Mouse (Mus musculus): ENCODE measurements around the gene Cdk19. TPM values are rescaled to one million over a fixed set of nuclear protein-coding genes. Genes with fewer than 3 reads are reported as not detected.
"Not testable (repeated sequence)": the region's sequence is repeated elsewhere in the genome, so short reads cannot be mapped to it uniquely, and the experiment has no call there.

Cdk19 gene
- polyA plus RNA-seq, 1 experiment from 2014 or later = 6.3 TPM

DNA sequence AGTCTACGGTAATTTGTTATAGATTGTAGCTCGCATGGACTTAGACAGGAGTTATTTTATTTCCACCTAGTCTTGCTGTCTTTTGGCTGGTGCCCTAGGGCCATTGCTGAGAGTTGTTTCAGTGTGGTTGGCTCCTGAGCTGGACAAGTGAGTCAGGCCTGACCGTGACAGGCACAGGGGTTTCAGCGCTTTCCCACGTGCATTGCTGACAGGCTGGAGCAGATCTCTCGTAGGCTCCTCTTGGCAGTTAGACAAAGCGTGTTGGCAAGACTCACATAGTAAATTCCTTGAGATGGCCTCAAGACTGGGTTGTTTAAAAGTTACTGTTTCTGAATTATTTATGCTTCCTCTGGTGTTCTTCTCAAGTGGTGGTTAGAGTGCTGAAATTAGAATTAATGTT, 77.6 kb downstream of the Cdk19 start:
- ATAC-seq = 0 out of 2 replicates have a peak, but pooled peaks have one; percentile 34
- no peak overlapping the region for H3K4me3 ChIP-seq (replicated peaks)
- H3K9ac ChIP-seq = no peak overlapping the region
- no peak overlapping the region for H3K4me2 ChIP-seq (replicated peaks)
- 54% methylated on average over 7 of the region's 7 CpGs for WGBS
- H3K27ac ChIP-seq = peak overlapping the region; percentile 40; the same call in 1 of the 2 replicates
- H3K4me1 ChIP-seq (replicated peaks) = peaks cover 8% of the 10 kb centered on the region; the same call in 1 of the 2 replicates
- H3K27me3 ChIP-seq (replicated peaks) = no peaks in the 10 kb centered on the region
- no peaks in the 10 kb centered on the region for H3K36me3 ChIP-seq
- H3K9me3 ChIP-seq = no peaks in the 10 kb centered on the region

- Histone ChIP-seq H3K4me2 (replicated peaks) (no peak overlapping the region), H3K4me3 (replicated peaks) (no peak overlapping the region), H3K9ac (no peak overlapping the region), H3K36me3 (no peaks in the 10 kb centered on the region), H3K27me3 (replicated peaks) (no peaks in the 10 kb centered on the region), H3K9me3 (no peaks in the 10 kb centered on the region), H3K4me1 (replicated peaks) (peaks cover 8% of the 10 kb centered on the region; the same call in 1 of the 2 replicates), H3K27ac (no peak overlapping the region)
- no peak for ATAC-seq
- WGBS = 69% methylated on average over 4 of the region's 4 CpGs
Measured at GRCm38 (mm10) chr10:40419841-40420240, 80.5 kb downstream of the Cdk19 start.

DNA sequence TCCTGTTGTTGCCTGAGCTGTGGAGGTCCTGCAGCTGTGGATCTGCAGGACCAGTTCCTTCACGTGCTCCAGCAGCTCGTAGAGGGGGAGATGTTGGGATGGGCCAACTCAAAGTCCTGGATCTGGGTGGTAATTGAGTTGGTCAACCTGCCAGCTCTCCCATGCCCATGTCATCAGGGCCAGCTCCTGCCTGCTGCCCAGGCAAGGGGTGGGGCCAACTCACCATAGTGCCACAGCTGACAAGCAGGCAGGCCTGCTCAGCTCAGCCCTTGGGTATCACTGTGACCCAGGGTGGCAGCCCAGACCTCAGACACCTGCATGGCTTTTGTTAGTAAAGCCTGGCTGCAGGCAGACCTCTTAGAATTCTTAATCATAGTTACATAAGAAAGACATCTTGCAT, 81.3 kb downstream of the Cdk19 start:
- H3K4me1 ChIP-seq (replicated peaks) = peaks cover 14% of the 10 kb centered on the region; the same call in 1 of the 2 replicates
- no peak for ATAC-seq
- no peaks in the 10 kb centered on the region for H3K27me3 ChIP-seq (replicated peaks)
- no peaks in the 10 kb centered on the region for H3K36me3 ChIP-seq
- H3K9ac ChIP-seq = no peak overlapping the region
- 71% methylated on average over 2 of the region's 2 CpGs for WGBS
- H3K4me2 ChIP-seq (replicated peaks) = no peak overlapping the region
- no peaks in the 10 kb centered on the region for H3K9me3 ChIP-seq
- H3K4me3 ChIP-seq (replicated peaks) = no peak overlapping the region
- H3K27ac ChIP-seq = no peak overlapping the region

DNA sequence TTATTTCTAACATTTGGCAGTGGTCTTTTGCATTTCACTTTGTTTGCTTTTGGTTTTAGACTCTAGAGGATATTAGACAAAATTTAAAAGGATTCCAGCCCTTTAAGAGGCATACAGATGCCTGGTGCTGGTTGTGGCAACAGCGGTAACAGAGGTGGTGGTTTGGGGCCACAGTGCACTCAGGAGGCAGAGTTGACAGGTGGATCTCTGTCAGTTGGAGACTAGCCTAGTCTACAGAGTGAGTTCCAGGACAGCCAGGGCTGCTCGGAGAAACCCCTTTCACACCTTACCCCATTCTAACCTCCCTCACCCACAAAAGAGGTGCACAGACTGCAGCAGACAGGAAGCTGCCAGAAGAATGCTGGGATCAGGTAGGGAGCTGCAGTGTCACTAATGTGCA, 82.4 kb downstream of the Cdk19 start:
- H3K9me3 ChIP-seq = no peaks in the 10 kb centered on the region
- no peak overlapping the region for H3K4me3 ChIP-seq (replicated peaks)
- ATAC-seq = no peak
- no peak overlapping the region for H3K9ac ChIP-seq
- 88% methylated on average over 2 of the region's 2 CpGs for WGBS
- H3K36me3 ChIP-seq = no peaks in the 10 kb centered on the region
- no peaks in the 10 kb centered on the region for H3K27me3 ChIP-seq (replicated peaks)
- H3K4me1 ChIP-seq (replicated peaks) = peaks cover 15% of the 10 kb centered on the region; the same call in 1 of the 2 replicates
- no peak overlapping the region for H3K27ac ChIP-seq
- no peak overlapping the region for H3K4me2 ChIP-seq (replicated peaks)

GRCm38 (mm10) chr10:40422696-40423095, 83.3 kb downstream of the Cdk19 start:
- Histone ChIP-seq H3K9ac (no peak overlapping the region), H3K27ac (no peak overlapping the region), H3K4me3 (replicated peaks) (no peak overlapping the region), H3K4me1 (replicated peaks) (peaks cover 7% of the 10 kb centered on the region; the same call in 1 of the 2 replicates), H3K36me3 (no peaks in the 10 kb centered on the region), H3K27me3 (replicated peaks) (no peaks in the 10 kb centered on the region), H3K9me3 (no peaks in the 10 kb centered on the region), H3K4me2 (replicated peaks) (no peak overlapping the region)
- 41% methylated on average over 4 of the region's 4 CpGs for WGBS
- no peak for ATAC-seq

GRCm38 (mm10) chr10:40424428-40424827, 85.1 kb downstream of the Cdk19 start:
- not testable (repeated sequence) for H3K4me2 ChIP-seq (replicated peaks)
- 74% methylated on average over 4 of the region's 4 CpGs for WGBS

GRCm38 (mm10) chr10:40425243-40426095, 86.1 kb downstream of the Cdk19 start:
- no peaks in the 10 kb centered on the region for H3K9me3 ChIP-seq
- H3K4me1 ChIP-seq (replicated peaks) = peaks cover 7% of the 10 kb centered on the region; the same call in 1 of the 2 replicates
- WGBS = 35% methylated on average over 18 of the region's 18 CpGs
- H3K27me3 ChIP-seq (replicated peaks) = no peaks in the 10 kb centered on the region
- peak overlapping the region; percentile 44 for H3K4me2 ChIP-seq (replicated peaks)
- ATAC-seq = no peak
- H3K36me3 ChIP-seq = no peaks in the 10 kb centered on the region
- H3K4me3 ChIP-seq (replicated peaks) = no peak overlapping the region
- no peak overlapping the region for H3K9ac ChIP-seq
- no peak overlapping the region for H3K27ac ChIP-seq

More at GRCm38 (mm10) chr10:40424428-40424827, 85.1 kb downstream of the Cdk19 start:
- H3K4me1 ChIP-seq (replicated peaks); H3K4me3 ChIP-seq (replicated peaks); H3K9ac ChIP-seq; H3K27me3 ChIP-seq (replicated peaks); H3K27ac ChIP-seq; H3K36me3 ChIP-seq; H3K9me3 ChIP-seq; ATAC-seq: not testable (repeated sequence)

GRCm38 (mm10) chr10:40426096-40426450, 86.7 kb downstream of the Cdk19 start:
- H3K4me2 ChIP-seq (replicated peaks) = no peak overlapping the region
- no peak overlapping the region for H3K9ac ChIP-seq
- no peak overlapping the region for H3K4me3 ChIP-seq (replicated peaks)
- no peaks in the 10 kb centered on the region for H3K27me3 ChIP-seq (replicated peaks)
- no peak for ATAC-seq
- H3K4me1 ChIP-seq (replicated peaks) = peaks cover 7% of the 10 kb centered on the region; the same call in 1 of the 2 replicates
- no peak overlapping the region for H3K27ac ChIP-seq
- 51% methylated on average over 6 of the region's 6 CpGs for WGBS
- no peaks in the 10 kb centered on the region for H3K9me3 ChIP-seq
- no peaks in the 10 kb centered on the region for H3K36me3 ChIP-seq

- Histone ChIP-seq H3K36me3 (no peaks in the 10 kb centered on the region), H3K9me3 (no peaks in the 10 kb centered on the region), H3K4me1 (replicated peaks) (peaks cover 7% of the 10 kb centered on the region; the same call in 1 of the 2 replicates), H3K9ac (no peak overlapping the region), H3K27me3 (replicated peaks) (no peaks in the 10 kb centered on the region), H3K4me3 (replicated peaks) (no peak overlapping the region), H3K4me2 (replicated peaks) (no peak overlapping the region), H3K27ac (no peak overlapping the region)
- no peak for ATAC-seq
- WGBS = 69% methylated on average over 6 of the region's 6 CpGs
Measured at GRCm38 (mm10) chr10:40428633-40429032, 89.3 kb downstream of the Cdk19 start.

DNA sequence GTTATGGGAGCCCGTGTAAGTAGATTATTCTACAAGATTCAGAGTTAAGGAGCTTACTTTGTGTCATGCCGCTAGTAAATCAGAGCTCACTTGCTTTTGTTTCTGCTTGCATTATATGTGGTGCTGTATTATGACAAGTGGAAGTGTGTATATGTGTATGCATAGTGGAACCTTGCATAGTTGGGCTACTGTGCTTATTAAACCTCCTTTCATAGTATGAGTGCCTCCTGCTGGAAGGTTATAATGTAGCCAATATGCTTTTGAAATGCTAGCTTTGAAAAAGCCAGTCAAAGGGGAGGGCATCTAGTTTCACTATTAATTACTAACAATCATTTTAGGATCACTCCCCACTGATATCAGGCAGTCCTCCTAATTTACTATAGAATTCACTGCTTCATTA, 89.7 kb downstream of the Cdk19 start:
- no peak overlapping the region for H3K4me2 ChIP-seq (replicated peaks)
- H3K9me3 ChIP-seq = no peaks in the 10 kb centered on the region
- no peaks in the 10 kb centered on the region for H3K27me3 ChIP-seq (replicated peaks)
- WGBS = 77% methylated on average over 2 of the region's 2 CpGs
- peaks cover 7% of the 10 kb centered on the region; the same call in 1 of the 2 replicates for H3K4me1 ChIP-seq (replicated peaks)
- no peak overlapping the region for H3K4me3 ChIP-seq (replicated peaks)
- ATAC-seq = no peak
- no peak overlapping the region for H3K9ac ChIP-seq
- H3K27ac ChIP-seq = no peak overlapping the region
- no peaks in the 10 kb centered on the region for H3K36me3 ChIP-seq

DNA sequence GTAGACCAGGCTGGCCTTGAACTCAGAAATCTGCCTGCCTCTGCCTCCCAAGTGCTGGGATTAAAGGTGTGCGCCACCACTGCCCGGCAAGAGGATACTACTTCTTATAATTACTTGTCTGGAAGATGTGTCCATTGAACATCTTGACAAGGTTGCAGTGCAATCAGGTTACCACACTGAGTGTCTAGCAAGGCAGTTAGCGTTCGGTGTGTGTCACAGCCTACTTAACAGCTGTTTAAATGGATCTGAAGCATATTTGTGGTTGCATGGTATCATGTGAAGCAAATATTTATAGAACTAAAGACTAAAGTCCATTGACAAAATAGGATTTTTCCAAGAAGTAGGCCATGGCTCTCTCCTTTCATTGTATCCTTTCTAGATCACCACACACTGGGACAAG, 90.8 kb downstream of the Cdk19 start:
- no peaks in the 10 kb centered on the region for H3K27me3 ChIP-seq (replicated peaks)
- no peaks in the 10 kb centered on the region for H3K9me3 ChIP-seq
- WGBS = 95% methylated on average over 4 of the region's 4 CpGs

GRCm38 (mm10) chr10:40431957-40432356, 92.6 kb downstream of the Cdk19 start:
- H3K36me3 ChIP-seq = no peaks in the 10 kb centered on the region
- H3K9me3 ChIP-seq = no peaks in the 10 kb centered on the region
- 88% methylated on average over 3 of the region's 3 CpGs for WGBS
- no peaks in the 10 kb centered on the region for H3K4me1 ChIP-seq (replicated peaks)
- H3K4me3 ChIP-seq (replicated peaks) = no peak overlapping the region
- H3K4me2 ChIP-seq (replicated peaks) = no peak overlapping the region
- H3K9ac ChIP-seq = no peak overlapping the region
- ATAC-seq = no peak
- H3K27ac ChIP-seq = no peak overlapping the region
- no peaks in the 10 kb centered on the region for H3K27me3 ChIP-seq (replicated peaks)

More for the DNA sequence above, 90.8 kb downstream of the Cdk19 start:
- Histone ChIP-seq H3K4me2 (replicated peaks) (no peak overlapping the region), H3K4me3 (replicated peaks) (no peak overlapping the region), H3K9ac (no peak overlapping the region), H3K27ac (no peak overlapping the region), H3K4me1 (replicated peaks) (peaks cover 6% of the 10 kb centered on the region; the same call in 1 of the 2 replicates), H3K36me3 (no peaks in the 10 kb centered on the region)
- no peak for ATAC-seq

DNA sequence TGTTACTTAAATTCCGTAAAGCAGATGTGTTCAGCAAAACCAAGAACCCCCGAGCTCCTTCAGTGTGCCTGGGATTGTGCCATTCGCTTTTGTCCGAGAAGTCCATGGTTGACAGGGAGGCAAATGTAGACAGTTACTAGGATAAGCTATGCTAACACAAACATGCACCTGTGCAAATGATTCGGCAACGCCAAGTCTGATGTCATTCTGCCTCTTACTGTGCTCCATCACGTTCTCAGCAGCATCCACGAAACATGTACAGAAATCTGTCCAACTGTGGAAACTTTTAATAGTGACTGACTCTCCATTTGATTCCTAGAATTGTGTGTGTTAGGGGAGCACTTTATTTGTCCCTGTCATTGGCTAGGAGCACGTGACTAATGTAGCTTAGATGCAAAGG, 93.0 kb downstream of the Cdk19 start:
- Histone ChIP-seq H3K4me2 (replicated peaks) (no peak overlapping the region), H3K9ac (no peak overlapping the region), H3K27ac (no peak overlapping the region), H3K27me3 (replicated peaks) (no peaks in the 10 kb centered on the region), H3K36me3 (no peaks in the 10 kb centered on the region), H3K9me3 (no peaks in the 10 kb centered on the region), H3K4me1 (replicated peaks) (no peaks in the 10 kb centered on the region), H3K4me3 (replicated peaks) (no peak overlapping the region)
- WGBS = 91% methylated on average over 9 of the region's 9 CpGs
- no peak for ATAC-seq
